Mouse (Mus musculus) liver, embryonic 15.5 days (tissue): ENCODE data around the gene Armh2. TPM values are rescaled to one million over a fixed set of nuclear protein-coding genes. Genes with fewer than 3 reads are reported as not detected.

Experiments
- ATAC-seq: fragments of 200-750 bp; cut with Nextera tagmentation; 2 replicates; pipeline ENCODE4 v1.8.0; 2017; ENCODE audit warnings: moderate number of reproducible peaks, mild to moderate bottlenecking, moderate library complexity; ENCODE audit not compliant: insufficient read depth
- H3K27ac ChIP-seq: fragments of 300-500 bp; sonication (generic); replicated peaks from 2 replicates; pipeline ENCODE4 v1.5.1; 2015; ENCODE audit warnings: mild to moderate bottlenecking, inconsistent platforms
- H3K27me3 ChIP-seq: fragments of 300-500 bp; sonication (generic); 2 replicates; pipeline ENCODE4 v1.6.1; 2015; ENCODE audit warnings: mild to moderate bottlenecking, inconsistent platforms
- H3K36me3 ChIP-seq: fragments of 300-500 bp; sonication (generic); replicated peaks from 2 replicates; pipeline ENCODE4 v1.6.1; 2015; ENCODE audit warnings: moderate library complexity, mild to moderate bottlenecking, inconsistent platforms
- H3K4me1 ChIP-seq: fragments of 300-500 bp; sonication (generic); replicated peaks from 2 replicates; pipeline ENCODE4 v1.6.1; 2015; ENCODE audit warnings: inconsistent platforms
- H3K4me2 ChIP-seq: fragments of 300-500 bp; sonication (generic); 2 replicates; pipeline ENCODE4 v1.6.1; 2015; ENCODE audit warnings: moderate library complexity, mild to moderate bottlenecking, inconsistent platforms
- H3K4me3 ChIP-seq: fragments of 300-500 bp; sonication (generic); replicated peaks from 2 replicates; pipeline ENCODE4 v1.5.1; 2015; ENCODE audit warnings: mild to moderate bottlenecking, inconsistent platforms
- H3K9ac ChIP-seq: fragments of 300-500 bp; sonication (generic); 2 replicates; pipeline ENCODE4 v1.6.1; 2015; ENCODE audit warnings: moderate library complexity, mild to moderate bottlenecking, inconsistent platforms
- H3K9me3 ChIP-seq: fragments of 300-500 bp; sonication (generic); replicated peaks from 2 replicates; pipeline ENCODE4 v1.6.1; 2016; ENCODE audit warnings: inconsistent platforms
- WGBS: fragments of 180-500 bp; shearing (Covaris S2); methylation state at CpG from one replicate; pipeline ENCODE4 v1.1.7; 2015; ENCODE audit warnings: mixed read lengths; ENCODE audit not compliant: insufficient replicate concordance; 5-methylcytosine and 5-hydroxymethylcytosine counted together
- polyA plus RNA-seq: library from polyadenylated mRNA; unstranded; fragments of >200 nt; fragmentation: Nextera tagmentation; extraction: Ambion mirVana; gene quantifications from 2 replicates; pipeline ENCODE4 v1.2.1, GENCODE M21; 2015

Gene Armh2
- not detected in 2 replicates for polyA plus RNA-seq

GRCm38 (mm10) chr13:24741028-24741427, at the start of gene Armh2:
Gene Armh2, plus strand, starts transcription at chr13:24741232.
- no peak within 1 kb of the TSS for H3K4me2 ChIP-seq
- no peak for ATAC-seq
- WGBS = 78% methylated on average over 10 of the region's 10 CpGs
- H3K27ac ChIP-seq = no peak within 1 kb of the TSS
- no peak within 1 kb of the TSS for H3K9ac ChIP-seq
- H3K9me3 ChIP-seq = no peaks in the 10 kb centered on the region
- H3K36me3 ChIP-seq = peaks cover 30% of the 10 kb centered on the region
- no peaks in the 10 kb centered on the region for H3K4me1 ChIP-seq
- H3K27me3 ChIP-seq = no peaks in the 10 kb centered on the region
- no peak within 1 kb of the TSS for H3K4me3 ChIP-seq

- Histone ChIP-seq H3K4me3 (no peak overlapping the region), H3K4me1 (no peaks in the 10 kb centered on the region), H3K9me3 (no peaks in the 10 kb centered on the region), H3K27ac (no peak overlapping the region), H3K27me3 (no peaks in the 10 kb centered on the region), H3K9ac (no peak overlapping the region), H3K4me2 (no peak overlapping the region), H3K36me3 (no peaks in the 10 kb centered on the region)
- 83% methylated on average over 7 of the region's 7 CpGs for WGBS
- ATAC-seq = no peak
Observed at GRCm38 (mm10) chr13:24693312-24693711, 47.7 kb upstream of the Armh2 start.

- Histone ChIP-seq H3K4me3 (no peak overlapping the region), H3K9ac (no peak overlapping the region), H3K4me2 (no peak overlapping the region), H3K4me1 (no peaks in the 10 kb centered on the region), H3K27ac (no peak overlapping the region), H3K27me3 (no peaks in the 10 kb centered on the region), H3K36me3 (no peaks in the 10 kb centered on the region), H3K9me3 (no peaks in the 10 kb centered on the region)
- ATAC-seq = no peak
- WGBS = 62% methylated on average over 4 of the region's 4 CpGs
Observed at GRCm38 (mm10) chr13:24698746-24699145, 42.3 kb upstream of the Armh2 start.

GRCm38 (mm10) chr13:24702128-24702527, 38.9 kb upstream of the Armh2 start:
- Histone ChIP-seq H3K9me3 (no peaks in the 10 kb centered on the region), H3K4me2 (no peak overlapping the region), H3K27me3 (no peaks in the 10 kb centered on the region), H3K9ac (no peak overlapping the region), H3K36me3 (no peaks in the 10 kb centered on the region), H3K4me3 (no peak overlapping the region), H3K27ac (no peak overlapping the region), H3K4me1 (no peaks in the 10 kb centered on the region)
- WGBS = 74% methylated on average over 5 of the region's 5 CpGs
- ATAC-seq = no peak

GRCm38 (mm10) chr13:24709656-24710396, 31.2 kb upstream of the Armh2 start:
- no peaks in the 10 kb centered on the region for H3K27me3 ChIP-seq
- H3K4me2 ChIP-seq = no peak overlapping the region
- peaks cover 4% of the 10 kb centered on the region; the same call in 1 of the 2 replicates for H3K4me1 ChIP-seq
- WGBS = 70% methylated on average over 12 of the region's 12 CpGs
- no peak overlapping the region for H3K9ac ChIP-seq
- no peak overlapping the region for H3K4me3 ChIP-seq
- H3K27ac ChIP-seq = no peak overlapping the region
- no peaks in the 10 kb centered on the region for H3K9me3 ChIP-seq
- ATAC-seq = no peak
- no peaks in the 10 kb centered on the region for H3K36me3 ChIP-seq

- Histone ChIP-seq H3K4me3 (no peak overlapping the region), H3K4me2 (no peak overlapping the region), H3K9me3 (no peaks in the 10 kb centered on the region), H3K36me3 (no peaks in the 10 kb centered on the region), H3K27ac (no peak overlapping the region), H3K4me1 (peaks cover 4% of the 10 kb centered on the region; the same call in 1 of the 2 replicates), H3K27me3 (no peaks in the 10 kb centered on the region), H3K9ac (no peak overlapping the region)
- no peak for ATAC-seq
- 27% methylated on average over 7 of the region's 7 CpGs for WGBS
Observed at GRCm38 (mm10) chr13:24710968-24711367, 30.1 kb upstream of the Armh2 start.

- H3K9me3 ChIP-seq = no peaks in the 10 kb centered on the region
- no peak overlapping the region for H3K4me3 ChIP-seq
- 76% methylated on average over 7 of the region's 7 CpGs for WGBS
- no peak overlapping the region for H3K9ac ChIP-seq
- H3K36me3 ChIP-seq = no peaks in the 10 kb centered on the region
- no peak overlapping the region for H3K27ac ChIP-seq
- no peak overlapping the region for H3K4me2 ChIP-seq
- no peaks in the 10 kb centered on the region for H3K27me3 ChIP-seq
- H3K4me1 ChIP-seq = peaks cover 4% of the 10 kb centered on the region; the same call in 1 of the 2 replicates
- no peak for ATAC-seq
Observed at GRCm38 (mm10) chr13:24712581-24713130, 28.4 kb upstream of the Armh2 start.

GRCm38 (mm10) chr13:24713434-24714000, 27.5 kb upstream of the Armh2 start:
- Histone ChIP-seq H3K36me3 (peaks cover 5% of the 10 kb centered on the region; the same call in 1 of the 2 replicates), H3K9me3 (no peaks in the 10 kb centered on the region), H3K9ac (no peak overlapping the region), H3K4me1 (peaks cover 4% of the 10 kb centered on the region; the same call in 1 of the 2 replicates), H3K27me3 (no peaks in the 10 kb centered on the region), H3K4me3 (no peak overlapping the region), H3K4me2 (peak overlapping the region; percentile 41), H3K27ac (no peak overlapping the region)
- ATAC-seq = no peak
- WGBS = 34% methylated on average over 16 of the region's 16 CpGs

GRCm38 (mm10) chr13:24714360-24714885, 26.6 kb upstream of the Armh2 start:
- Histone ChIP-seq H3K27me3 (no peaks in the 10 kb centered on the region), H3K4me1 (peaks cover 4% of the 10 kb centered on the region; the same call in 1 of the 2 replicates), H3K9me3 (no peaks in the 10 kb centered on the region), H3K36me3 (peaks cover 5% of the 10 kb centered on the region; the same call in 1 of the 2 replicates), H3K4me3 (no peak overlapping the region), H3K4me2 (no peak overlapping the region), H3K9ac (no peak overlapping the region), H3K27ac (no peak overlapping the region)
- no peak for ATAC-seq
- WGBS = 74% methylated on average over 9 of the region's 9 CpGs

- no peak for ATAC-seq
- H3K27me3 ChIP-seq = no peaks in the 10 kb centered on the region
- no peak overlapping the region for H3K4me3 ChIP-seq
- no peaks in the 10 kb centered on the region for H3K9me3 ChIP-seq
- H3K4me2 ChIP-seq = no peak overlapping the region
- 65% methylated on average over 5 of the region's 5 CpGs for WGBS
- peaks cover 4% of the 10 kb centered on the region; the same call in 1 of the 2 replicates for H3K4me1 ChIP-seq
- H3K36me3 ChIP-seq = peaks cover 5% of the 10 kb centered on the region; the same call in 1 of the 2 replicates
- no peak overlapping the region for H3K9ac ChIP-seq
- H3K27ac ChIP-seq = no peak overlapping the region
Observed at GRCm38 (mm10) chr13:24715601-24716000, 25.4 kb upstream of the Armh2 start.

- ATAC-seq = no peak
- Histone ChIP-seq H3K36me3 (peaks cover 5% of the 10 kb centered on the region; the same call in 1 of the 2 replicates), H3K4me2 (no peak overlapping the region), H3K4me3 (no peak overlapping the region), H3K9ac (no peak overlapping the region), H3K27me3 (no peaks in the 10 kb centered on the region), H3K27ac (no peak overlapping the region), H3K4me1 (peaks cover 4% of the 10 kb centered on the region; the same call in 1 of the 2 replicates), H3K9me3 (no peaks in the 10 kb centered on the region)
- 64% methylated on average over 9 of the region's 9 CpGs for WGBS
Observed at GRCm38 (mm10) chr13:24716441-24716840, 24.6 kb upstream of the Armh2 start.
